Mouse (Mus musculus) neural tube, embryonic 13.5 days (tissue): ENCODE data around the gene Ap4s1. TPM values are rescaled to one million over a fixed set of nuclear protein-coding genes. Genes with fewer than 3 reads are reported as not detected.
"Not testable (repeated sequence)": the region's sequence is repeated elsewhere in the genome, so short reads cannot be mapped to it uniquely, and the experiment has no call there.

Experiments
- ATAC-seq: fragments of 200-750 bp; cut with Nextera tagmentation; 2 replicates; pipeline ENCODE4 v1.8.0; 2017; ENCODE audit warnings: low read depth, mild to moderate bottlenecking, moderate TSS enrichment, moderate library complexity
- H3K27ac ChIP-seq: fragments of 300-500 bp; sonication (generic); replicated peaks from 2 replicates; pipeline ENCODE4 v1.5.1; 2015; ENCODE audit warnings: moderate library complexity, mild to moderate bottlenecking, inconsistent platforms
- H3K27me3 ChIP-seq: fragments of 300-500 bp; sonication (generic); 2 replicates; pipeline ENCODE4 v1.6.1; 2015; ENCODE audit warnings: mild to moderate bottlenecking, inconsistent platforms
- H3K36me3 ChIP-seq: fragments of 300-500 bp; sonication (generic); 2 replicates; pipeline ENCODE4 v1.6.1; 2015; ENCODE audit warnings: mild to moderate bottlenecking, inconsistent platforms
- H3K4me1 ChIP-seq: fragments of 300-500 bp; sonication (generic); replicated peaks from 2 replicates; pipeline ENCODE4 v1.6.1; 2015; ENCODE audit warnings: inconsistent platforms
- H3K4me2 ChIP-seq: fragments of 300-500 bp; sonication (generic); 2 replicates; pipeline ENCODE4 v1.6.1; 2015; ENCODE audit warnings: inconsistent platforms, mild to moderate bottlenecking, moderate library complexity
- H3K4me3 ChIP-seq: fragments of 300-500 bp; sonication (generic); 2 replicates; pipeline ENCODE4 v1.5.1; 2015; ENCODE audit warnings: mild to moderate bottlenecking, inconsistent platforms
- H3K9ac ChIP-seq: fragments of 300-500 bp; sonication (generic); 2 replicates; pipeline ENCODE4 v1.6.1; 2015; ENCODE audit warnings: moderate library complexity, mild to moderate bottlenecking, inconsistent platforms
- H3K9me3 ChIP-seq: fragments of 300-500 bp; sonication (generic); 2 replicates; pipeline ENCODE4 v1.6.1; 2016; ENCODE audit warnings: inconsistent platforms
- whole genome bisulfite sequencing: fragments of 180-500 bp; shearing (Covaris S2); methylation state at CpG from one replicate; pipeline ENCODE4 v1.1.7; 2015; 5-methylcytosine and 5-hydroxymethylcytosine counted together
- polyA plus RNA-seq: library from polyadenylated mRNA; unstranded; fragments of >200 nt; fragmentation: Nextera tagmentation; extraction: Ambion mirVana; gene quantifications from 2 replicates; pipeline ENCODE4 v1.2.1, GENCODE M21; 2015

Gene Ap4s1
- polyA plus RNA-seq: 49.6 and 55.5 TPM in 2 replicates

DNA sequence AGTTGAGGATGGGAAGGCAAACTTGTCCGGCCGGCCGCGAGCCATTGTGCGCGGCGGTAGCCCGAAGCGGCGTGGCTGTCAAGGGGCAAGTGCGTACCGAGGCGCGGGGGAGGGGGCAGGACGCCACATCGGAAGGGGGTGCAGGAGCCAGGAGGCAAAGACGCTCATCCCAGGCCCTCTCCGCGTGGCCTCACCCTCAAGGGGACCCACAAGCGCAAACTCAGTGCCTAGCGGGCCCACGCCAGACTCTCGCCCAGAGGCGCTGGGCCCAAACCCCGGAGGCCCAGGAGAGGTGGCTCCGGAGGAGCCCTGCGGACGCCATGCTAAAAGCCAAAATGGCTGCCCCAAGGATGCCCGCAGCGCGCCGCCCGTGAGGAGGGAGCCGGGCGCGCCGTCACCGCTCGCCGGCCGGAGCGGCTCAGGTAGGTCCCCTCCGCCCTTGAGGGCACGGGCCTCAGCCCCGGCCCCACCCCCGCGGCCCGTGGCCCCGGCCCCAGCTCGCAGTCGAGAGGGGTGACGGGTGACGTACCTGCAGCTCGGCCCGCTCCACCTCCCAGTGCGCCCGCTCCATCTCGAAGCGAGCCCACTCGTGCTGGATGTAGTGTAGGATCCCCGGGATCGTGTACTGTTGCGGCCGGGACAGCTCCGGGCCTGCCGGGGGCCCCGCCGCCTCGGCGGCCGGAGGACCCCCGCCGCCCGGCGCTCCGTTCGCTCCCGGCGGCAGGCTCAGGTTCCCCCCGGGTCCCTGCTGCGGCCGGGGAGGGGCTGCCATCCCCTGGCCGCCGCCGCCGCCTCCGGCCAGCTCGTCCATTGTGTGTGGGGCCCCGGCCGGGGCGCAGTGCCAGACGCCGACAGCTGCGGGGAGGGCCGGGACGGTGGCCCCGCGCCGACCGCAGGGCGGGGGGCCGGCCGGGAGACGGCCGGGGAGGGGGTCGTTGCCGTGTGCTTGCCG, at the start of gene Ap4s1:
Gene Ap4s1, plus strand, starts transcription at position 141 of the 952 bp plus-strand sequence.
- peak; percentile 84 for ATAC-seq
- H3K4me2 ChIP-seq: peak within 1 kb of the TSS; percentile 77
- peaks cover 32% of the 10 kb centered on the region for H3K4me1 ChIP-seq
- peak within 1 kb of the TSS; percentile 100 for H3K27ac ChIP-seq
- H3K27me3 ChIP-seq: no peaks in the 10 kb centered on the region
- no peaks in the 10 kb centered on the region for H3K36me3 ChIP-seq
- no peaks in the 10 kb centered on the region for H3K9me3 ChIP-seq
- peak within 1 kb of the TSS; percentile 98 for H3K4me3 ChIP-seq
- WGBS: under 1% methylated on average over 101 of the region's 108 CpGs
- peak within 1 kb of the TSS; percentile 99 for H3K9ac ChIP-seq

DNA sequence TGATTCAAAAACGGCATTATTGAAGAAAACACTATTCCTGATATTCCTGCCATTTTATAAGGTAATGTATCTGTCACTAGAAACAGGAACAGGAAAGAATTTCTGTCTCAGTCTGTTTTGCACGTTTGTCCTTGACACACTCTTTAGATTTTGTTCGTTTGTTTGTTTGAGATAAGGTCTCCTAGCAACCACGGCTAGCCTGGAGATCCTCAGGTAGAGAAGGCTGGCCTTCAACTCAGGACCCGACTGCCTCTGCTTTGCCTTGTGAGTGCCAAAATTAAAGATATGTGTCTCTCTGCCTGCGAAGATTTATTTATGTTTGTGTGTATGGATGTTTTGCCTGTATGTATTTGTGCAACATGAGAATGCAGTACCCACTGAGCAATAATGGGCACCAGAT, 49.0 kb upstream of the Ap4s1 start:
- ATAC-seq: no peak

GRCm38 (mm10) chr12:51649401-51649800, 41.4 kb upstream of the Ap4s1 start:
- peaks cover 36% of the 10 kb centered on the region for H3K36me3 ChIP-seq
- ATAC-seq: not testable (repeated sequence)

More for the DNA sequence above, 49.0 kb upstream of the Ap4s1 start:
- H3K27me3 ChIP-seq: no peaks in the 10 kb centered on the region
- 80% methylated on average over 6 of the region's 6 CpGs for WGBS
- H3K4me2 ChIP-seq: no peak overlapping the region
- no peaks in the 10 kb centered on the region for H3K9me3 ChIP-seq
- H3K4me3 ChIP-seq: no peak overlapping the region
- H3K36me3 ChIP-seq: peaks cover 1% of the 10 kb centered on the region; the same call in 1 of the 2 replicates
- no peak overlapping the region for H3K9ac ChIP-seq
- H3K27ac ChIP-seq: no peak overlapping the region
- H3K4me1 ChIP-seq: no peaks in the 10 kb centered on the region

GRCm38 (mm10) chr12:51655944-51656465, 34.8 kb upstream of the Ap4s1 start:
- Histone ChIP-seq H3K4me3 (no peak overlapping the region), H3K4me1 (no peaks in the 10 kb centered on the region), H3K36me3 (peaks cover 18% of the 10 kb centered on the region), H3K9ac (no peak overlapping the region), H3K4me2 (no peak overlapping the region), H3K27ac (no peak overlapping the region), H3K27me3 (no peaks in the 10 kb centered on the region), H3K9me3 (no peaks in the 10 kb centered on the region)
- no peak for ATAC-seq
- 87% methylated on average over 1 of the region's 1 CpGs for WGBS

More at GRCm38 (mm10) chr12:51649401-51649800, 41.4 kb upstream of the Ap4s1 start:
- not testable (repeated sequence) for H3K4me2 ChIP-seq, H3K4me1 ChIP-seq, H3K27me3 ChIP-seq, H3K9ac ChIP-seq, H3K9me3 ChIP-seq, H3K27ac ChIP-seq, H3K4me3 ChIP-seq

- ATAC-seq: no peak
- Histone ChIP-seq H3K4me1 (peaks cover 26% of the 10 kb centered on the region; the same call in 1 of the 2 replicates), H3K4me2 (no peak overlapping the region)
Observed at GRCm38 (mm10) chr12:51663011-51663410, 27.8 kb upstream of the Ap4s1 start.

GRCm38 (mm10) chr12:51663908-51664307, 26.9 kb upstream of the Ap4s1 start:
- no peak overlapping the region for H3K27ac ChIP-seq
- no peaks in the 10 kb centered on the region for H3K36me3 ChIP-seq
- H3K27me3 ChIP-seq: no peaks in the 10 kb centered on the region
- ATAC-seq: no peak
- H3K9ac ChIP-seq: no peak overlapping the region
- H3K9me3 ChIP-seq: no peaks in the 10 kb centered on the region
- no peak overlapping the region for H3K4me3 ChIP-seq
- peaks cover 26% of the 10 kb centered on the region; the same call in 1 of the 2 replicates for H3K4me1 ChIP-seq
- no peak overlapping the region for H3K4me2 ChIP-seq

More at GRCm38 (mm10) chr12:51663011-51663410, 27.8 kb upstream of the Ap4s1 start:
- Histone ChIP-seq H3K27ac (no peak overlapping the region), H3K9ac (no peak overlapping the region), H3K36me3 (no peaks in the 10 kb centered on the region), H3K9me3 (no peaks in the 10 kb centered on the region), H3K27me3 (no peaks in the 10 kb centered on the region), H3K4me3 (no peak overlapping the region)

GRCm38 (mm10) chr12:51666708-51667430, 24.0 kb upstream of the Ap4s1 start:
- H3K9ac ChIP-seq: no peak overlapping the region
- no peak overlapping the region for H3K4me3 ChIP-seq
- peaks cover 32% of the 10 kb centered on the region; the same call in 1 of the 2 replicates for H3K4me1 ChIP-seq
- ATAC-seq: no peak
- no peaks in the 10 kb centered on the region for H3K9me3 ChIP-seq
- no peak overlapping the region for H3K4me2 ChIP-seq
- no peaks in the 10 kb centered on the region for H3K36me3 ChIP-seq
- no peaks in the 10 kb centered on the region for H3K27me3 ChIP-seq
- no peak overlapping the region for H3K27ac ChIP-seq
- 77% methylated on average over 4 of the region's 4 CpGs for WGBS

DNA sequence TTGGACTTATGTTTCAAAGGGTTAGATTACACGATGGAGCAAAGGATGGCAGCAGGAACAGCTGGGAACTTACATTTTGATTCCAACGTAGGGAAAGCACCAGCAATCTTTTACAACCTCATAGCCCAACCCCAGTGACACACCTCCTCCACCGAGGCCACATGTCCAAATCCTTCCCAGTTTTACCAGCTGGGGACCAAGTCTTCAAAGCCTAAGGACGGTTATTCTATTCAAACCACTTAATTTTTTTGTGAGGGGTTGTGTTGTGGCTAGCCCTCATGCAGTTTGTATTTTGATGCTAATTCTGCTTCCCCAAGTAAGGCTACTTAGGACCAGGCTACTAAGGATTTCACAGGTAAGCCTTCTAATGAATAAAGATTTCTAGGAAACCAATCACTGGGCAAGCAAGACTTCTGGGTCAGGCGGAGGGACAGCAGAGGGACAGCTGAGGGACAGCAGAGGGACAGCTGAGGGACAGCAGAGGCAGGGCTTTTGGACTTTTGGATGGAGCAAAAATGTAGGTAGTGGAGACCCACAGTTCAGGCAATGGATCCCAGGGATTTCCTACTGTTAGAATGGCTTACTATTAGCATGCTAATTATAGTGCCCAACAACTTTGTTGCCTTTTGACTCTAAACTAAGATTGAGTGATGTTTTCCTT, 19.5 kb upstream of the Ap4s1 start:
- H3K36me3 ChIP-seq: no peaks in the 10 kb centered on the region
- no peak overlapping the region for H3K4me2 ChIP-seq
- peaks cover 36% of the 10 kb centered on the region for H3K4me1 ChIP-seq
- no peaks in the 10 kb centered on the region for H3K27me3 ChIP-seq
- no peak for ATAC-seq
- H3K4me3 ChIP-seq: no peak overlapping the region
- 22% methylated on average over 5 of the region's 5 CpGs for WGBS
- H3K27ac ChIP-seq: no peak overlapping the region
- no peak overlapping the region for H3K9ac ChIP-seq
- H3K9me3 ChIP-seq: no peaks in the 10 kb centered on the region

DNA sequence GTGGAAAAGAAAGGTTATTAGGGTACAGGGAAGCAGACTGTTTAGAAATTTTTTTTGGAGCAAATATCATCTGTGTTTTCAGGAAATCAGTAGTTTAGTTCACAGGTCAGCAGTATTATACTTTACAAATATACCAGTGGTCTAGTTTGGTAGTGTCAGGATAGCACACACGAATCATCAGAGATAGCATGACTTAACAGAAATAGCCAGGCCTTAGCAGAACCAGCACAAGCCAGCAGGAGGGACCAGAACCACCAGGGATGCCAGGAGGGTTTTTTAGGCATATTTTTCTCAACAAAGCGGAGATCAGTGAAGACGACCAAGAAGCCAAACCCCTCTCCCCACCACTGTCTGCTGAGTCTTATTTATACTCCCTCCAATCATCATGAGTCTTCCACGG, 17.6 kb upstream of the Ap4s1 start:
- 62% methylated on average over 4 of the region's 4 CpGs for WGBS
- ATAC-seq: no peak
- Histone ChIP-seq H3K9me3 (no peaks in the 10 kb centered on the region), H3K27me3 (no peaks in the 10 kb centered on the region), H3K36me3 (no peaks in the 10 kb centered on the region), H3K9ac (no peak overlapping the region), H3K27ac (no peak overlapping the region), H3K4me1 (peaks cover 37% of the 10 kb centered on the region), H3K4me3 (no peak overlapping the region), H3K4me2 (no peak overlapping the region)

DNA sequence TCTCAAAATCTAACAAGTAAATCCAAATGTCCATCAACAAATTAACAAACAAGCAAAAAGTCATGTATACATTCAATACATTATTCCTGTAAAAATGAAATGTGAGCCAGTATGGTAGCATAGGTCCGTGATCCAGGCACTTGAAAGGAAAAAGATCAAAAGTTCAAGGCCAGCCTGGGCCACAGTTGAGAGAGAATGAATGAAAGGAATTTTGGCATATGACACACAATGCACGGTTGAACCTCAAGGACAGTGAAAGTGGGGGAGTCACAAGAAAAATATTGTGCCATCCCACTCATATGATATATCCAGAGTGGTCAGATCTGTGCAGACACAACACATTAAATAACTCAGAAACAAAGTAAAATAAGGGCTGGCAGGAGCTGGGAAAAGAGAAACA, 14.4 kb upstream of the Ap4s1 start:
- Histone ChIP-seq H3K27ac (no peak overlapping the region), H3K4me1 (peaks cover 42% of the 10 kb centered on the region), H3K9me3 (no peaks in the 10 kb centered on the region), H3K27me3 (no peaks in the 10 kb centered on the region), H3K36me3 (no peaks in the 10 kb centered on the region), H3K4me2 (no peak overlapping the region), H3K4me3 (no peak overlapping the region), H3K9ac (no peak overlapping the region)
- 71% methylated on average over 2 of the region's 2 CpGs for WGBS
- no peak for ATAC-seq

- no peak overlapping the region for H3K4me3 ChIP-seq
- H3K9ac ChIP-seq: no peak overlapping the region
- 72% methylated on average over 1 of the region's 1 CpGs for WGBS
- ATAC-seq: no peak
- H3K4me2 ChIP-seq: no peak overlapping the region
- peaks cover 35% of the 10 kb centered on the region for H3K4me1 ChIP-seq
- no peaks in the 10 kb centered on the region for H3K27me3 ChIP-seq
- H3K36me3 ChIP-seq: no peaks in the 10 kb centered on the region
- no peaks in the 10 kb centered on the region for H3K9me3 ChIP-seq
- H3K27ac ChIP-seq: no peak overlapping the region
Observed at GRCm38 (mm10) chr12:51678844-51679243, 12.0 kb upstream of the Ap4s1 start.
